Mouse (Mus musculus): Measurements from ENCODE around the gene Myo18a. TPM values are rescaled to one million over a fixed set of nuclear protein-coding genes. Genes with fewer than 3 reads are reported as not detected.
A peak's percentile ranks its signal among the peaks of the same experiment; 100 is the strongest.

The Myo18a gene
- polyA plus RNA-seq, 1 experiment from 2014 or later: 32.4 TPM

GRCm38 (mm10) chr11:77808051-77808465 is 45.0 kb downstream of the Myo18a start:
- no peak overlapping the region for H3K4me2 ChIP-seq (replicated peaks; ENCODE audit: low read depth, low read length)
- WGBS: 54% methylated on average over 5 of the region's 5 CpGs
- H3K4me3 ChIP-seq (ENCODE audit: low read length): no peak overlapping the region
- H3K4me1 ChIP-seq (ENCODE audit: insufficient read depth, low read length): no peaks in the 10 kb centered on the region; the same call in 1 of the 2 replicates
- H3K27me3 ChIP-seq (ENCODE audit: insufficient read depth, low read length): no peaks in the 10 kb centered on the region
- no peak overlapping the region for H3K27ac ChIP-seq (ENCODE audit: low read length)
- no peak for ATAC-seq (ENCODE audit: low FRiP score, low TSS enrichment)
- H3K9ac ChIP-seq (replicated peaks; ENCODE audit: low read length): no peak overlapping the region
- H3K36me3 ChIP-seq (ENCODE audit: insufficient read depth, low read length): peaks cover 6% of the 10 kb centered on the region
- no peaks in the 10 kb centered on the region for H3K9me3 ChIP-seq (ENCODE audit: low read length)

- no peak for ATAC-seq (ENCODE audit: low FRiP score, low TSS enrichment)
- Histone ChIP-seq H3K27me3 (ENCODE audit: insufficient read depth, low read length) (no peaks in the 10 kb centered on the region), H3K4me3 (ENCODE audit: low read length) (no peak overlapping the region), H3K36me3 (ENCODE audit: insufficient read depth, low read length) (peaks cover 6% of the 10 kb centered on the region), H3K4me1 (ENCODE audit: insufficient read depth, low read length) (no peaks in the 10 kb centered on the region; the same call in 1 of the 2 replicates), H3K27ac (ENCODE audit: low read length) (no peak overlapping the region), H3K4me2 (replicated peaks; ENCODE audit: low read depth, low read length) (no peak overlapping the region), H3K9ac (replicated peaks; ENCODE audit: low read length) (no peak overlapping the region), H3K9me3 (ENCODE audit: low read length) (no peaks in the 10 kb centered on the region)
- 79% methylated on average over 4 of the region's 4 CpGs for WGBS
Observed at GRCm38 (mm10) chr11:77809215-77809614, 46.2 kb downstream of the Myo18a start.

- Histone ChIP-seq H3K9me3 (ENCODE audit: low read length) (no peaks in the 10 kb centered on the region), H3K27me3 (ENCODE audit: insufficient read depth, low read length) (no peaks in the 10 kb centered on the region), H3K9ac (replicated peaks; ENCODE audit: low read length) (no peak overlapping the region), H3K4me2 (replicated peaks; ENCODE audit: low read depth, low read length) (no peak overlapping the region), H3K36me3 (ENCODE audit: insufficient read depth, low read length) (peaks cover 6% of the 10 kb centered on the region), H3K4me1 (ENCODE audit: insufficient read depth, low read length) (no peaks in the 10 kb centered on the region; the same call in 1 of the 2 replicates), H3K4me3 (ENCODE audit: low read length) (no peak overlapping the region), H3K27ac (ENCODE audit: low read length) (no peak overlapping the region)
- WGBS: 94% methylated on average over 6 of the region's 6 CpGs
- ATAC-seq (ENCODE audit: low FRiP score, low TSS enrichment): no peak
Observed at GRCm38 (mm10) chr11:77810018-77810417, 47.0 kb downstream of the Myo18a start.

- no peak overlapping the region for H3K27ac ChIP-seq (ENCODE audit: low read length)
- no peak overlapping the region for H3K4me3 ChIP-seq (ENCODE audit: low read length)
- H3K9ac ChIP-seq (replicated peaks; ENCODE audit: low read length): no peak overlapping the region
- H3K36me3 ChIP-seq (ENCODE audit: insufficient read depth, low read length): peaks cover 14% of the 10 kb centered on the region
- H3K4me2 ChIP-seq (replicated peaks; ENCODE audit: low read depth, low read length): no peak overlapping the region
- H3K27me3 ChIP-seq (ENCODE audit: insufficient read depth, low read length): no peaks in the 10 kb centered on the region
- 67% methylated on average over 2 of the region's 2 CpGs for WGBS
- H3K4me1 ChIP-seq (ENCODE audit: insufficient read depth, low read length): no peaks in the 10 kb centered on the region
- ATAC-seq (ENCODE audit: low FRiP score, low TSS enrichment): no peak
- no peaks in the 10 kb centered on the region for H3K9me3 ChIP-seq (ENCODE audit: low read length)
Observed at GRCm38 (mm10) chr11:77813969-77814368, 50.9 kb downstream of the Myo18a start.

GRCm38 (mm10) chr11:77816003-77816402 is 53.0 kb downstream of the Myo18a start:
- H3K4me2 ChIP-seq (replicated peaks; ENCODE audit: low read depth, low read length): no peak overlapping the region
- no peak overlapping the region for H3K4me3 ChIP-seq (ENCODE audit: low read length)
- no peak overlapping the region for H3K27ac ChIP-seq (ENCODE audit: low read length)
- H3K9ac ChIP-seq (replicated peaks; ENCODE audit: low read length): no peak overlapping the region
- no peaks in the 10 kb centered on the region for H3K9me3 ChIP-seq (ENCODE audit: low read length)
- H3K36me3 ChIP-seq (ENCODE audit: insufficient read depth, low read length): peaks cover 23% of the 10 kb centered on the region
- ATAC-seq (ENCODE audit: low FRiP score, low TSS enrichment): peak; percentile 53; the same call in 1 of the 2 replicates
- no peaks in the 10 kb centered on the region for H3K4me1 ChIP-seq (ENCODE audit: insufficient read depth, low read length)
- H3K27me3 ChIP-seq (ENCODE audit: insufficient read depth, low read length): no peaks in the 10 kb centered on the region
- WGBS: 22% methylated on average over 3 of the region's 3 CpGs

GRCm38 (mm10) chr11:77821648-77822047 is 58.6 kb downstream of the Myo18a start:
- WGBS: 17% methylated on average over 8 of the region's 8 CpGs
- peaks cover 33% of the 10 kb centered on the region for H3K36me3 ChIP-seq (ENCODE audit: insufficient read depth, low read length)
- H3K9ac ChIP-seq (replicated peaks; ENCODE audit: low read length): no peak overlapping the region
- H3K9me3 ChIP-seq (ENCODE audit: low read length): no peaks in the 10 kb centered on the region
- ATAC-seq (ENCODE audit: low FRiP score, low TSS enrichment): no peak
- H3K4me3 ChIP-seq (ENCODE audit: low read length): no peak overlapping the region
- H3K4me1 ChIP-seq (ENCODE audit: insufficient read depth, low read length): 0 out of 2 replicates have a peak, but pooled peaks cover 3% of the 10 kb centered on the region
- H3K27ac ChIP-seq (ENCODE audit: low read length): no peak overlapping the region
- no peaks in the 10 kb centered on the region for H3K27me3 ChIP-seq (ENCODE audit: insufficient read depth, low read length)
- H3K4me2 ChIP-seq (replicated peaks; ENCODE audit: low read depth, low read length): no peak overlapping the region

- Histone ChIP-seq H3K27me3 (ENCODE audit: insufficient read depth, low read length) (no peaks in the 10 kb centered on the region), H3K36me3 (ENCODE audit: insufficient read depth, low read length) (peaks cover 36% of the 10 kb centered on the region)
Observed at GRCm38 (mm10) chr11:77822781-77823180, 59.7 kb downstream of the Myo18a start.

GRCm38 (mm10) chr11:77825853-77826252 is 62.8 kb downstream of the Myo18a start:
- Histone ChIP-seq H3K4me3 (ENCODE audit: low read length) (no peak overlapping the region), H3K27me3 (ENCODE audit: insufficient read depth, low read length) (no peaks in the 10 kb centered on the region), H3K4me2 (replicated peaks; ENCODE audit: low read depth, low read length) (no peak overlapping the region), H3K36me3 (ENCODE audit: insufficient read depth, low read length) (peaks cover 34% of the 10 kb centered on the region), H3K27ac (ENCODE audit: low read length) (no peak overlapping the region), H3K9me3 (ENCODE audit: low read length) (no peaks in the 10 kb centered on the region), H3K9ac (replicated peaks; ENCODE audit: low read length) (no peak overlapping the region), H3K4me1 (ENCODE audit: insufficient read depth, low read length) (0 out of 2 replicates have a peak, but pooled peaks cover 3% of the 10 kb centered on the region)
- no peak for ATAC-seq (ENCODE audit: low FRiP score, low TSS enrichment)
- WGBS: 5% methylated on average over 5 of the region's 5 CpGs

More at GRCm38 (mm10) chr11:77822781-77823180, 59.7 kb downstream of the Myo18a start:
- ATAC-seq (ENCODE audit: low FRiP score, low TSS enrichment): no peak
- Histone ChIP-seq H3K4me2 (replicated peaks; ENCODE audit: low read depth, low read length) (no peak overlapping the region), H3K4me3 (ENCODE audit: low read length) (no peak overlapping the region), H3K9me3 (ENCODE audit: low read length) (no peaks in the 10 kb centered on the region), H3K9ac (replicated peaks; ENCODE audit: low read length) (no peak overlapping the region), H3K27ac (ENCODE audit: low read length) (no peak overlapping the region), H3K4me1 (ENCODE audit: insufficient read depth, low read length) (0 out of 2 replicates have a peak, but pooled peaks cover 3% of the 10 kb centered on the region)
- WGBS: 19% methylated on average over 7 of the region's 7 CpGs

- Histone ChIP-seq H3K4me2 (replicated peaks; ENCODE audit: low read depth, low read length) (no peak overlapping the region), H3K9me3 (ENCODE audit: low read length) (no peaks in the 10 kb centered on the region), H3K36me3 (ENCODE audit: insufficient read depth, low read length) (peaks cover 30% of the 10 kb centered on the region), H3K27ac (ENCODE audit: low read length) (no peak overlapping the region), H3K27me3 (ENCODE audit: insufficient read depth, low read length) (no peaks in the 10 kb centered on the region), H3K4me1 (ENCODE audit: insufficient read depth, low read length) (0 out of 2 replicates have a peak, but pooled peaks cover 3% of the 10 kb centered on the region), H3K9ac (replicated peaks; ENCODE audit: low read length) (no peak overlapping the region), H3K4me3 (ENCODE audit: low read length) (no peak overlapping the region)
- ATAC-seq (ENCODE audit: low FRiP score, low TSS enrichment): no peak
- WGBS: 56% methylated on average over 3 of the region's 3 CpGs
Observed at GRCm38 (mm10) chr11:77826311-77826710, 63.3 kb downstream of the Myo18a start.

GRCm38 (mm10) chr11:77827241-77827995 is 64.4 kb downstream of the Myo18a start:
- Histone ChIP-seq H3K9me3 (ENCODE audit: low read length) (no peaks in the 10 kb centered on the region), H3K4me3 (ENCODE audit: low read length) (no peak overlapping the region), H3K4me2 (replicated peaks; ENCODE audit: low read depth, low read length) (no peak overlapping the region), H3K9ac (replicated peaks; ENCODE audit: low read length) (no peak overlapping the region), H3K27me3 (ENCODE audit: insufficient read depth, low read length) (no peaks in the 10 kb centered on the region), H3K27ac (ENCODE audit: low read length) (no peak overlapping the region), H3K36me3 (ENCODE audit: insufficient read depth, low read length) (peaks cover 34% of the 10 kb centered on the region), H3K4me1 (ENCODE audit: insufficient read depth, low read length) (0 out of 2 replicates have a peak, but pooled peaks cover 3% of the 10 kb centered on the region)
- ATAC-seq (ENCODE audit: low FRiP score, low TSS enrichment): no peak; the same call in 1 of the 2 replicates
- 55% methylated on average over 18 of the region's 18 CpGs for WGBS

All from kidney, embryonic 16.5 days (tissue).